Mouse (Mus musculus): ENCODE data around the gene Pdpn.

- TF ChIP-seq POLR2A (IDR thresholded peaks at IDR 0.05; ENCODE audit: low read depth, low read length) = no peak
- TF ChIP-seq EP300 (IDR thresholded peaks at IDR 0.05; ENCODE audit: low read length) = no peak
- TF ChIP-seq MXI1 (IDR thresholded peaks at IDR 0.05; ENCODE audit: low read depth, low read length) = no peak
- TF ChIP-seq MAX (IDR thresholded peaks at IDR 0.05; ENCODE audit: low read length) = no peak
- no peak for TF ChIP-seq CTCF (conservative IDR thresholded peaks at IDR 0.05 in 1 of 2, IDR thresholded peaks at IDR 0.05 in 1 of 2; ENCODE audit: low read depth in 2 of 2, low read length in 2 of 2)
- no peak for TF ChIP-seq TCF12 (IDR thresholded peaks at IDR 0.05; ENCODE audit: low read depth, low read length)
- no peak for TF ChIP-seq POLR2AphosphoS2 (IDR thresholded peaks at IDR 0.05; ENCODE audit: low read depth, low read length)
- TF ChIP-seq TBP (conservative IDR thresholded peaks at IDR 0.05; ENCODE audit: low read depth, low read length) = no peak
- TF ChIP-seq ZMIZ1 (IDR thresholded peaks at IDR 0.05; ENCODE audit: low read depth, low read length) = no peak
- TF ChIP-seq NRF1 (IDR thresholded peaks at IDR 0.05; ENCODE audit: low read depth, low read length) = no peak
- no peak for TF ChIP-seq ETS1 (conservative IDR thresholded peaks at IDR 0.05; ENCODE audit: low read depth, low read length)
- no peak for TF ChIP-seq MAZ (IDR thresholded peaks at IDR 0.05; ENCODE audit: low read depth, low read length)
- no peak for TF ChIP-seq NELFE (IDR thresholded peaks at IDR 0.05; ENCODE audit: low read depth, low read length)
- no peak for TF ChIP-seq USF2 (conservative IDR thresholded peaks at IDR 0.05; ENCODE audit: low read depth, low read length)
Observed at GRCm38 (mm10) chr4:143331787-143332186, 32.4 kb upstream of the Pdpn start.
